In the genomic region with DNA sequence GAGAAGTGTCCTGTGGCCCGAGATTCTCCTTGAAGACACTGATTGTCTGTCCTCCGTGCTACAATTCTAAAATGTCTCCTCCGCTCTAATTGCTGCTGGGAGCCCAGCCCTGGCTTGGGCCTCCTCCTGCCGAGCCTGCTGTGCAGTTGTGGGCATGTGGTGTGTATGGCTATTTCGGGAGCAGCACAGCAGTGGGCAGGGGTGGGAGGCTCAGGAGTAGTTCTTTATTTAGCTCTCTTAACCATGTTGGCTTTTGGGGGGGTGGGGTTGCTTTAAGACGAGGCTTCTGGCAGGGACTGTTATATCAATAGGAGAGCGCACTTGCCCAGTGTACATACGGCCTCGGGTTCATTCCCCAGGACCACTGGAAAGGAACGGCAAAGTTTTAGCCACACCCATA, we compare ENCODE assay signal across 14 mouse cellular contexts. TPM values are rescaled to one million over a fixed set of nuclear protein-coding genes. Genes with fewer than 3 reads are reported as not detected.
DNase-seq lines count a peak whose midpoint lies in the region; ATAC-seq lines count a peak whose summit lies in the region.
"Had no signal": no experiment of that assay in that cellular context is flagged by ENCODE, and none has a peak within 500 bp of the region (broad histone marks: within the 10 kb centered on the region; RNA-seq: fewer than 3 reads in every experiment).

No protein-coding gene starts in this region.

- no peak overlapping the region for H3K4me2 ChIP-seq in kidney, embryonic 16.5 days (replicated peaks; ENCODE audit: low read depth, low read length)
- H3K4me2 ChIP-seq: hindbrain, embryonic 14.5 days; neural tube, embryonic 13.5 days had no signal

- intact Hi-C loops in heart, postnatal 25 days (cut with DNase I), result no loop called here
- intact Hi-C loops in heart, postnatal 10 days (cut with DNase I), result no loop called here

- no peaks in the 10 kb centered on the region for H3K9me3 ChIP-seq in forebrain, embryonic 10.5 days
- H3K9me3 ChIP-seq in kidney, embryonic 16.5 days (ENCODE audit: low read length), result no peaks in the 10 kb centered on the region
- H3K9me3 ChIP-seq: megakaryocyte, embryonic 14.5 days; neural tube, embryonic 13.5 days had no signal

- WGBS in forebrain, embryonic 10.5 days, result 75% methylated on average over 10 of the region's 10 CpGs
- 30% methylated on average over 10 of the region's 10 CpGs for WGBS in kidney, embryonic 16.5 days

- peak; percentile 95 for DNase-seq in heart, adult 11 months
- DNase-seq in heart, postnatal 25 days (ENCODE audit: low spot score), result no peak
- peak; percentile 34 to 46 for DNase-seq in frontal cortex, postnatal 14 days (ENCODE audit: low spot score in 2 of 2)
- peak; percentile 51 to 58 for DNase-seq in heart, postnatal 10 days
- peak; percentile 73 to 78 for DNase-seq in right cerebral cortex, adult 2 months (ENCODE audit: low spot score in 2 of 2)
- no peak for DNase-seq in embryo, embryonic 10.5 days (ENCODE audit: low spot score)
- DNase-seq in forebrain, embryonic 10.5 days (ENCODE audit: extremely low spot score, low spot score), result no peak
- DNase-seq: adrenal gland, adult 8-10 months; B cell, adult 2 months; thymus, postnatal 36 days had no signal

- H3K4me3 ChIP-seq in forebrain, embryonic 10.5 days, result no peak overlapping the region
- no peak overlapping the region for H3K4me3 ChIP-seq in kidney, embryonic 16.5 days (ENCODE audit: low read length)
- H3K4me3 ChIP-seq: megakaryocyte, embryonic 14.5 days; neural tube, embryonic 13.5 days had no signal

- 0 out of 2 replicates have a peak, but pooled peaks cover 5% of the 10 kb centered on the region for H3K36me3 ChIP-seq in forebrain, embryonic 10.5 days (replicated peaks)
- no peaks in the 10 kb centered on the region for H3K36me3 ChIP-seq in kidney, embryonic 16.5 days (ENCODE audit: insufficient read depth, low read length)

- ATAC-seq in kidney, embryonic 16.5 days (ENCODE audit: low FRiP score, low TSS enrichment), result no peak

- peaks cover 16% of the 10 kb centered on the region for H3K4me1 ChIP-seq in forebrain, embryonic 10.5 days
- no peaks in the 10 kb centered on the region for H3K4me1 ChIP-seq in kidney, embryonic 16.5 days (ENCODE audit: insufficient read depth, low read length)
- H3K4me1 ChIP-seq: neural tube, embryonic 13.5 days had no signal

- no peak overlapping the region for H3K9ac ChIP-seq in kidney, embryonic 16.5 days (replicated peaks; ENCODE audit: low read length)
- H3K9ac ChIP-seq: hindbrain, embryonic 14.5 days; neural tube, embryonic 13.5 days had no signal

- H3K27ac ChIP-seq in forebrain, embryonic 10.5 days, result no peak overlapping the region
- H3K27ac ChIP-seq in kidney, embryonic 16.5 days (ENCODE audit: low read length), result no peak overlapping the region
- H3K27ac ChIP-seq: hindbrain, embryonic 14.5 days; neural tube, embryonic 13.5 days had no signal

- H3K27me3 ChIP-seq in forebrain, embryonic 10.5 days (ENCODE audit: poor library complexity, severe bottlenecking), result no peaks in the 10 kb centered on the region
- H3K27me3 ChIP-seq in kidney, embryonic 16.5 days (ENCODE audit: insufficient read depth, low read length), result no peaks in the 10 kb centered on the region
- H3K27me3 ChIP-seq: neural tube, embryonic 13.5 days had no signal

RNA-seq across cellular contexts. Expression of a gene that starts 42.8 kb away (rescaled TPM):
- total RNA-seq in heart, postnatal 25 days (2021), result 10 to 100 TPM; 13.4 to 14.1 TPM
- 10 to 100 TPM; 14.4 to 16.0 TPM for total RNA-seq in heart, postnatal 10 days (2021)
- polyA plus RNA-seq in forebrain, embryonic 10.5 days (2016; fragmentation: Nextera tagmentation; extraction: Ambion mirVana), result 74.4 and 76.8 TPM in 2 replicates
- 48.4 and 50.1 TPM in 2 replicates for polyA plus RNA-seq in kidney, embryonic 16.5 days (2015; fragmentation: Nextera tagmentation; extraction: Ambion mirVana)

RNA-seq across cellular contexts. Expression of a gene that starts 57.1 kb away (rescaled TPM):
- not detected for total RNA-seq in heart, postnatal 25 days (2021)
- total RNA-seq in heart, postnatal 10 days (2021), result not detected
- polyA plus RNA-seq in forebrain, embryonic 10.5 days (2016; fragmentation: Nextera tagmentation; extraction: Ambion mirVana), result 5.6 and 7.7 TPM in 2 replicates
- 0.65 and 1.3 TPM in 2 replicates for polyA plus RNA-seq in kidney, embryonic 16.5 days (2015; fragmentation: Nextera tagmentation; extraction: Ambion mirVana)

Comparison
In these comparisons a context has a peak if more than half of its experiments do, and no peak if none do; other contexts are left out.
1. DNase-seq: peak in heart, adult 11 months (single experiment), frontal cortex, postnatal 14 days (2 of 2), heart, postnatal 10 days (2 of 2) and right cerebral cortex, adult 2 months (2 of 2); none in heart, postnatal 25 days (single experiment), embryo, embryonic 10.5 days (single experiment) and forebrain, embryonic 10.5 days (single experiment).